Mouse (Mus musculus): Measurements from ENCODE around the gene Tk1. TPM values are rescaled to one million over a fixed set of nuclear protein-coding genes. Genes with fewer than 3 reads are reported as not detected.
A peak's percentile ranks its signal among the peaks of the same experiment; 100 is the strongest.

Gene Tk1
- total and polyA plus RNA-seq, 3 experiments, result 172 to 188 TPM; not detected in 1

DNA sequence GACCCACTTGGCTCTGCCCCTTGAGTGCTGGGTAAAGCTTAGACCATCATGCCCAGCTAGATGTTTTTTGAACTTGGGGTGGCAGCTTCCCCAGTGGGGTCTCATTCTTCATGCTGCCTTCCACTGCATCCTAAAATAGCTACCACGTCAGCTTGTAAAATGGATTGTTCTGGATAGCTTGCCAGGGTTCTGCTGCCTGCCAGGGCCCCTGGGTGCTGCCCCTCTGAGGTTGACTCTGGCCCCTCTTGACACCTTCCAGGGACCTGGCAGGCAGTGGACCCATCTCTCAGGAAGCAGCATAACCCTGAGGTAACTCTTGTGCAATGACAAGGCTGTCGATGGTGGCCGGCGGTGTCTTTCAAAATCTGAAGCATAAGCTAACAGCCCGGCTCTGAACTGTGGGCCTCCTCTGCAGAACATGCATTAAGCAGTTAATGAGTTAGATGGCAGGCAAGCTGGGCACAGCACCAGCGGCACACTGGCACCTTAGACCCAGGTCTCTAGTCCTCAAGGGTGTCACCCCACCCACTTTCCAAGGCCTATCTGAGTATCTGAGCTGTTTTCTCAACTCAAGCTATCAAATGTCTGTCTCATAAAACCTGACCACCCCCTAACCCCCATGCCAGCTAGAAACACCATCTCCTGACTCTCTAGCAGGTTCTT lies 11.1 kb downstream of the Tk1 start:
- Histone ChIP-seq H3K9me3 (replicated peaks; ENCODE audit: insufficient read depth, low read length) (no peaks in the 10 kb centered on the region), H3K79me2 (ENCODE audit: control insufficient read depth, insufficient read depth, low read length, poor library complexity) (peaks cover 32% of the 10 kb centered on the region), H3K27me3 (ENCODE audit: control insufficient read depth in 1 of 2, insufficient read depth in 2 of 2, low read length in 2 of 2) (no peaks in the 10 kb centered on the region), H3K36me3 (ENCODE audit: control insufficient read depth in 1 of 2, insufficient read depth in 2 of 2, low read length in 2 of 2) (peaks cover 5% of the 10 kb centered on the region in 2 experiments; a peak in 3 of 4 replicates), H3K9ac (ENCODE audit: control insufficient read depth, low read depth, low read length, poor library complexity, severe bottlenecking) (no peak overlapping the region), H3K4me1 (ENCODE audit: control insufficient read depth in 1 of 2, insufficient read depth in 2 of 2, low read length in 2 of 2) (peaks cover 0 to 9% of the 10 kb centered on the region in 2 experiments; a peak in 3 of 4 replicates), H3K4me3 (ENCODE audit: control insufficient read depth in 1 of 2, insufficient read depth in 1 of 2, low read depth in 2 of 2, low read length in 2 of 2) (no peak overlapping the region), H3K27ac (ENCODE audit: control insufficient read depth, low read depth, low read length) (no peak overlapping the region)
- peak; percentile 19 for DNase-seq (ENCODE audit: low read depth, low spot score)
- TF ChIP-seq POLR2A (IDR thresholded peaks at IDR 0.05; ENCODE audit: control insufficient read depth in 1 of 2, insufficient read depth in 1 of 2, low read depth in 1 of 2, low read length in 2 of 2, poor library complexity in 1 of 2) (peak in 1 of 2 experiments; percentile 18; a peak in 1 of 4 replicates), USF1 (IDR thresholded peaks at IDR 0.05; ENCODE audit: low read depth, low read length) (no peak), MYB (IDR thresholded peaks at IDR 0.05; ENCODE audit: low read depth, low read length) (peak; percentile 23; the same call in 1 of the 2 replicates)

DNA sequence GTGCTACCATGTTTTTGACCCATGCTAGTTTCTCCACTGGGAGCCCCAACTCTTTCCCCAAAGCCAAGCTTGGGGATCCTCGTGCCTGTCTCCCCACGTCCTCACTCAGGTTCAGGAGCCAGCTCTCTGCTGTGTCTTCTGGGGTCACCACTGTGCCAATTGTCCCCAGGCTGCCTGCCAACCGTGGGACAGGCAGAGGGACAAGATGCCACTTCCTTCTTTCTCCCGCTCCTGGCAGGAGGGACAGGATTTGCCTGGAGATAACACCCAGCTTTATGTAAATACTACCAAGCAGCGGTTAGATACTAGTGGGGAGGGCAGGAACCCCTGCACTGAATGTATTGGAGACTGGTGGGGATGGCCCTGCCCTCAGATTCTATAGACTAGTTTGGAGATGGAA lies 12.0 kb downstream of the Tk1 start:
- no peak overlapping the region for H3K27ac ChIP-seq (ENCODE audit: control insufficient read depth, low read depth, low read length)
- no peaks in the 10 kb centered on the region for H3K27me3 ChIP-seq (ENCODE audit: control insufficient read depth in 1 of 2, insufficient read depth in 2 of 2, low read length in 2 of 2)
- peak; percentile 30 for DNase-seq (ENCODE audit: low read depth, low spot score)
- no peak overlapping the region for H3K4me3 ChIP-seq (ENCODE audit: control insufficient read depth in 1 of 2, insufficient read depth in 1 of 2, low read depth in 2 of 2, low read length in 2 of 2)
- H3K9ac ChIP-seq (ENCODE audit: control insufficient read depth, low read depth, low read length, poor library complexity, severe bottlenecking), result no peak overlapping the region
- no peaks in the 10 kb centered on the region for H3K9me3 ChIP-seq (replicated peaks; ENCODE audit: insufficient read depth, low read length)
- peaks cover 3 to 8% of the 10 kb centered on the region in 2 experiments; a peak in 2 of 4 replicates for H3K36me3 ChIP-seq (ENCODE audit: control insufficient read depth in 1 of 2, insufficient read depth in 2 of 2, low read length in 2 of 2)
- peaks cover 36% of the 10 kb centered on the region for H3K79me2 ChIP-seq (ENCODE audit: control insufficient read depth, insufficient read depth, low read length, poor library complexity)
- TF ChIP-seq USF2 (IDR thresholded peaks at IDR 0.05; ENCODE audit: borderline replicate concordance in 1 of 2, insufficient read depth in 1 of 2, low read depth in 1 of 2, low read length in 2 of 2) (no peak), KAT2A (conservative IDR thresholded peaks at IDR 0.05; ENCODE audit: low read depth, low read length) (no peak), HCFC1 (IDR thresholded peaks at IDR 0.05; ENCODE audit: low read depth, low read length) (no peak), TCF12 (IDR thresholded peaks at IDR 0.05; ENCODE audit: low read depth, low read length) (no peak), MAX (IDR thresholded peaks at IDR 0.05; ENCODE audit: low read length) (no peak), TBP (IDR thresholded peaks at IDR 0.05; ENCODE audit: low read depth, low read length) (no peak), NRF1 (IDR thresholded peaks at IDR 0.05; ENCODE audit: insufficient read depth, low read depth, low read length, poor library complexity, severe bottlenecking) (no peak), RAD21 (IDR thresholded peaks at IDR 0.05; ENCODE audit: low read depth, low read length) (no peak), RCOR1 (IDR thresholded peaks at IDR 0.05; ENCODE audit: low read depth, low read length) (no peak), ZC3H11A (IDR thresholded peaks at IDR 0.05; ENCODE audit: low read depth, low read length) (no peak)
- peaks cover 4 to 11% of the 10 kb centered on the region in 2 experiments for H3K4me1 ChIP-seq (ENCODE audit: control insufficient read depth in 1 of 2, insufficient read depth in 2 of 2, low read length in 2 of 2)

Measured in MEL (cell line).